Mouse (Mus musculus): ENCODE data around the gene Slc1a7. TPM values are rescaled to one million over a fixed set of nuclear protein-coding genes. Genes with fewer than 3 reads are reported as not detected.

Gene Slc1a7
- polyA plus RNA-seq, 1 experiment: 0.22 TPM

- Histone ChIP-seq H3ac (ENCODE audit: control insufficient read depth, insufficient read length) (no peak overlapping the region), H3K4me3 (no peak overlapping the region), H3K79me2 (ENCODE audit: control insufficient read depth, insufficient read depth) (no peaks in the 10 kb centered on the region), H3K27me3 (ENCODE audit: control insufficient read depth, insufficient read depth, insufficient read length) (no peaks in the 10 kb centered on the region), H3K36me3 (ENCODE audit: control insufficient read depth, insufficient read depth) (no peaks in the 10 kb centered on the region), H3K4me2 (ENCODE audit: low read depth) (no peak overlapping the region)
- no peak for TF ChIP-seq SRF (IDR thresholded peaks at IDR 0.05; ENCODE audit: control insufficient read depth, insufficient read length, low read depth)
- TF ChIP-seq TCF12 (IDR thresholded peaks at IDR 0.05; ENCODE audit: insufficient read depth, poor library complexity, severe bottlenecking): no peak
- TF ChIP-seq MYOD1 (IDR thresholded peaks at IDR 0.05; ENCODE audit: control insufficient read depth in 1 of 3, insufficient read length in 2 of 3, low read depth in 2 of 3): peak in 1 of 3 experiments; percentile 14
- no peak for TF ChIP-seq E2F4 (IDR thresholded peaks at IDR 0.05; ENCODE audit: insufficient read depth)
- no peak for TF ChIP-seq USF1 (IDR thresholded peaks at IDR 0.05; ENCODE audit: low read depth)
- no peak for TF ChIP-seq MAX (IDR thresholded peaks at IDR 0.05; ENCODE audit: low read depth)
- TF ChIP-seq CEBPB (IDR thresholded peaks at IDR 0.05; ENCODE audit: insufficient read depth, poor library complexity, severe bottlenecking): no peak
- no peak for TF ChIP-seq REST (IDR thresholded peaks at IDR 0.05; ENCODE audit: insufficient read depth, insufficient read length)
- TF ChIP-seq POLR2A (IDR thresholded peaks at IDR 0.05; ENCODE audit: insufficient read length, low read depth): no peak
- no peak for TF ChIP-seq TCF3 (IDR thresholded peaks at IDR 0.05; ENCODE audit: insufficient read length, low read depth)
- peak in 1 of 3 experiments; percentile 65 for TF ChIP-seq MYOG (IDR thresholded peaks at IDR 0.05; ENCODE audit: control insufficient read depth in 1 of 3, insufficient read depth in 1 of 3, insufficient read length in 2 of 3, low read depth in 2 of 3)
- no peak for TF ChIP-seq POLR2AphosphoS2 (IDR thresholded peaks at IDR 0.05; ENCODE audit: insufficient read length, low read depth)
Observed at GRCm38 (mm10) chr4:108015067-108015765, 47.1 kb downstream of the Slc1a7 start.

GRCm38 (mm10) chr4:108016321-108016720 is 48.2 kb downstream of the Slc1a7 start:
- no peak overlapping the region for H3K4me2 ChIP-seq (ENCODE audit: low read depth)
- H3K36me3 ChIP-seq (ENCODE audit: control insufficient read depth, insufficient read depth): no peaks in the 10 kb centered on the region
- TF ChIP-seq E2F4 (IDR thresholded peaks at IDR 0.05; ENCODE audit: insufficient read depth) (no peak), MYOD1 (IDR thresholded peaks at IDR 0.05; ENCODE audit: control insufficient read depth in 1 of 3, insufficient read length in 2 of 3, low read depth in 2 of 3) (no peak), MYOG (IDR thresholded peaks at IDR 0.05; ENCODE audit: control insufficient read depth in 1 of 3, insufficient read depth in 1 of 3, insufficient read length in 2 of 3, low read depth in 2 of 3) (no peak), POLR2A (IDR thresholded peaks at IDR 0.05; ENCODE audit: insufficient read length, low read depth) (no peak), MAX (IDR thresholded peaks at IDR 0.05; ENCODE audit: low read depth) (no peak), POLR2AphosphoS2 (IDR thresholded peaks at IDR 0.05; ENCODE audit: insufficient read length, low read depth) (no peak), TCF3 (IDR thresholded peaks at IDR 0.05; ENCODE audit: insufficient read length, low read depth) (no peak), REST (IDR thresholded peaks at IDR 0.05; ENCODE audit: insufficient read depth, insufficient read length) (no peak), SRF (IDR thresholded peaks at IDR 0.05; ENCODE audit: control insufficient read depth, insufficient read length, low read depth) (no peak), CEBPB (IDR thresholded peaks at IDR 0.05; ENCODE audit: insufficient read depth, poor library complexity, severe bottlenecking) (no peak), TCF12 (IDR thresholded peaks at IDR 0.05; ENCODE audit: insufficient read depth, poor library complexity, severe bottlenecking) (no peak), USF1 (IDR thresholded peaks at IDR 0.05; ENCODE audit: low read depth) (no peak)
- H3K27me3 ChIP-seq (ENCODE audit: control insufficient read depth, insufficient read depth, insufficient read length): no peaks in the 10 kb centered on the region
- no peak overlapping the region for H3ac ChIP-seq (ENCODE audit: control insufficient read depth, insufficient read length)
- H3K4me3 ChIP-seq: no peak overlapping the region
- H3K79me2 ChIP-seq (ENCODE audit: control insufficient read depth, insufficient read depth): no peaks in the 10 kb centered on the region

DNA sequence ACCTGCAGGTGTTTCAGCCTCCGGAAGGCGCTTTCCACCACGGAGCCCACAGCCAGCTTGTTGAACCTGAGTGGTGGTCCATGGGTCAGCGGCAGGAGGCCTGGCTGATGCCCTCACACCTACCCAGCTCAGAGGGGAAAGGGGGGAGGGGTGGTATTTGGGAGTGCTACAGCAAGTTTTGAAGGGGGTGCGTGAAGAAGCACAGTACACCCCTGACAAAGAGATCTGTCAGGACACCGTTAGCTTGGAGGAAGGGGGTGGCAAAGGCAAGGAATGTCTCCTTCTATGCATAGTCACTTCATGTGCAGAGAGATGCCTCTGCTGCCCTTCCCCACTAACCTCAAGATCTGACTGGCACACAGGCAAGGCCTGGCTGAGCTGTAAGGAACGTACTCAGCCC is 49.7 kb downstream of the Slc1a7 start:
- no peak overlapping the region for H3ac ChIP-seq (ENCODE audit: control insufficient read depth, insufficient read length)
- H3K4me2 ChIP-seq (ENCODE audit: low read depth): no peak overlapping the region
- H3K27me3 ChIP-seq (ENCODE audit: control insufficient read depth, insufficient read depth, insufficient read length): no peaks in the 10 kb centered on the region
- no peaks in the 10 kb centered on the region for H3K36me3 ChIP-seq (ENCODE audit: control insufficient read depth, insufficient read depth)
- H3K79me2 ChIP-seq (ENCODE audit: control insufficient read depth, insufficient read depth): no peaks in the 10 kb centered on the region
- TF ChIP-seq MYOG (IDR thresholded peaks at IDR 0.05; ENCODE audit: control insufficient read depth in 1 of 3, insufficient read depth in 1 of 3, insufficient read length in 2 of 3, low read depth in 2 of 3) (no peak), CEBPB (IDR thresholded peaks at IDR 0.05; ENCODE audit: insufficient read depth, poor library complexity, severe bottlenecking) (no peak), USF1 (IDR thresholded peaks at IDR 0.05; ENCODE audit: low read depth) (no peak), MYOD1 (IDR thresholded peaks at IDR 0.05; ENCODE audit: control insufficient read depth in 1 of 3, insufficient read length in 2 of 3, low read depth in 2 of 3) (no peak), POLR2AphosphoS2 (IDR thresholded peaks at IDR 0.05; ENCODE audit: insufficient read length, low read depth) (no peak), TCF3 (IDR thresholded peaks at IDR 0.05; ENCODE audit: insufficient read length, low read depth) (no peak), REST (IDR thresholded peaks at IDR 0.05; ENCODE audit: insufficient read depth, insufficient read length) (no peak), MAX (IDR thresholded peaks at IDR 0.05; ENCODE audit: low read depth) (no peak), E2F4 (IDR thresholded peaks at IDR 0.05; ENCODE audit: insufficient read depth) (no peak)
- no peak overlapping the region for H3K4me3 ChIP-seq

DNA sequence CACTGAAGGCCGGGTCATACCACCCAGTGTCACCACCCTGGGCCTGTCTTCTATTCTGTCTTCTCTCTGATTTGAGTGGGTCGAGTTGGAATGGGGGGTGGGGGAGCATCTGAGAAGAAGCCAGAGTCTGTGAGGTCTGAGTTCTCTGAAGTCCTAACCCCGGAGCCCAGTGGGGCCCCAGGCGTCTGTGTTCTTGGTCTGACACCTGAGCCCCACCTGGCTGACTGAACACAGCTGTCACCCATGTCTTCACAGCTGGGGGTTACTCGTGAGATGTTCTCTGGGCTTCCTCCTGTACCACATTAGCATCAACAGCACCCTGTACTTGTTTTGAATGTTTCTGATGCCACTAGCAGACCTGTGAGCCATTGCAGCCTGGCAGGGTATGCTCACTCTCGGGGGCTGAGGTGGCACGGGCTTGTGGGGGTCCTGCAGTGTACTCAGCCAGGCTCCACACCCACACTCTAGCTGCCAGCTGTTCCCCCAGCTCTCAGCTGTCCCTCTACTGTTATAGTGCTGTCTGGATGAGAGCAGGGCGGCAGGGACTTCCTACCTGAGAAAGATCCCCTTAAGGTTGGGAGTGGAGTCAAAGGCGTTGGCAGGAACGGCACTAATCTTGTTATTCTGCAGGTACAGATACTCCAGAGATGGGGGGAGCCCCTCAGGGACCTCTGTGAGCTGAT is 50.2 kb downstream of the Slc1a7 start:
- Histone ChIP-seq H3K4me2 (ENCODE audit: low read depth) (no peak overlapping the region), H3ac (ENCODE audit: control insufficient read depth, insufficient read length) (no peak overlapping the region), H3K27me3 (ENCODE audit: control insufficient read depth, insufficient read depth, insufficient read length) (no peaks in the 10 kb centered on the region), H3K4me3 (no peak overlapping the region), H3K36me3 (ENCODE audit: control insufficient read depth, insufficient read depth) (no peaks in the 10 kb centered on the region), H3K79me2 (ENCODE audit: control insufficient read depth, insufficient read depth) (no peaks in the 10 kb centered on the region)
- no peak for TF ChIP-seq E2F4 (IDR thresholded peaks at IDR 0.05; ENCODE audit: insufficient read depth)
- no peak for TF ChIP-seq POLR2AphosphoS2 (IDR thresholded peaks at IDR 0.05; ENCODE audit: insufficient read length, low read depth)
- no peak for TF ChIP-seq TCF12 (IDR thresholded peaks at IDR 0.05; ENCODE audit: insufficient read depth, poor library complexity, severe bottlenecking)
- TF ChIP-seq POLR2A (IDR thresholded peaks at IDR 0.05; ENCODE audit: insufficient read length, low read depth): no peak
- no peak for TF ChIP-seq REST (IDR thresholded peaks at IDR 0.05; ENCODE audit: insufficient read depth, insufficient read length)
- TF ChIP-seq MYOD1 (IDR thresholded peaks at IDR 0.05; ENCODE audit: control insufficient read depth in 1 of 3, insufficient read length in 2 of 3, low read depth in 2 of 3): peak in 2 of 3 experiments; percentile 29
- TF ChIP-seq CEBPB (IDR thresholded peaks at IDR 0.05; ENCODE audit: insufficient read depth, poor library complexity, severe bottlenecking): no peak
- TF ChIP-seq USF1 (IDR thresholded peaks at IDR 0.05; ENCODE audit: low read depth): no peak
- no peak for TF ChIP-seq SRF (IDR thresholded peaks at IDR 0.05; ENCODE audit: control insufficient read depth, insufficient read length, low read depth)
- peak in 2 of 3 experiments; percentile 20 to 28 for TF ChIP-seq MYOG (IDR thresholded peaks at IDR 0.05; ENCODE audit: control insufficient read depth in 1 of 3, insufficient read depth in 1 of 3, insufficient read length in 2 of 3, low read depth in 2 of 3)
- TF ChIP-seq MAX (IDR thresholded peaks at IDR 0.05; ENCODE audit: low read depth): no peak
- TF ChIP-seq TCF3 (IDR thresholded peaks at IDR 0.05; ENCODE audit: insufficient read length, low read depth): no peak

Data from myocyte (in vitro differentiated cells).